Mouse (Mus musculus) heart, adult 2 months (tissue): ENCODE data around the gene Gm42906.

ENCODE experiments used
- CTCF ChIP-seq: fragments of 200-600 bp; IDR thresholded peaks from 2 replicates; pipeline ENCODE4 v1.8.1; 2022; ENCODE audit warnings: antibody characterized with exemption, mild to moderate bottlenecking, moderate library complexity
- POLR2A ChIP-seq: fragments of 200-500 bp; IDR thresholded peaks from 2 replicates; pipeline ENCODE4 v1.6.1; 2011; ENCODE audit warnings: mild to moderate bottlenecking, low read depth, low read length, control low read depth; ENCODE audit not compliant: insufficient read depth

- TF ChIP-seq CTCF (no peak), POLR2A (no peak)
Observed at GRCm38 (mm10) chr5:151110461-151110908, 317.5 kb downstream of the Gm42906 start.
